Mouse (Mus musculus): ENCODE measurements at regions not wholly inside any gene's neighbourhood (a gene's known extent, or its start where the extent isn't known, plus 50 kb on each side); places are given as distances from the start of the nearest gene placed in this dataset.
A peak's percentile ranks its signal among the peaks of the same experiment; 100 is the strongest.

- intact Hi-C loops (cut with DNase I): no loop called here
- DNase-seq (ENCODE audit: low spot score in 2 of 2): no peak
Measured at GRCm38 (mm10) chr13:11490766-11491165, 616.0 kb downstream of the Ryr2 start.

GRCm38 (mm10) chr13:11483142-11483541 is 623.6 kb downstream of the Ryr2 start:
- intact Hi-C loops (cut with DNase I): no loop called here
- DNase-seq (ENCODE audit: low spot score in 2 of 2): peak; percentile 8 to 14

DNA sequence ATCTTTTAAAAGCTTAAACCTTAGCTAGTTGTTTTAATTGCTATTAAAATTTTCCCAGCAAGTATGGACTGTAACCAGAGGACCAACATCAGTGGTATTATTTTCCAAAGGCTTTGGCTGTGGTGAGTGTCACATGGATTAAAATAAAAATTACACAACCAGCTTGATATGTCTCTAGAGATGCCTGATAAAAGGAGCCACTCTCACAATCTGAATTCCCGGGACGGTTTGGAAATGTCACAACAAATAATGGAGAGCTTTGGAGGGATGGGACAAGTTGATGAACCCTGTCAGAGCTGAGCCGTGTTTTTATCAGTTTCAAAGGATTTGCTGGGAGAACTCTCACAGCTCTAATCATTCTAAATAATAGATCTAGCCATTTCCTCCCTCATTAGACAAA is 624.0 kb downstream of the Ryr2 start:
- no peak for DNase-seq (ENCODE audit: low spot score in 2 of 2)
- intact Hi-C loops (cut with DNase I): no loop called here

DNA sequence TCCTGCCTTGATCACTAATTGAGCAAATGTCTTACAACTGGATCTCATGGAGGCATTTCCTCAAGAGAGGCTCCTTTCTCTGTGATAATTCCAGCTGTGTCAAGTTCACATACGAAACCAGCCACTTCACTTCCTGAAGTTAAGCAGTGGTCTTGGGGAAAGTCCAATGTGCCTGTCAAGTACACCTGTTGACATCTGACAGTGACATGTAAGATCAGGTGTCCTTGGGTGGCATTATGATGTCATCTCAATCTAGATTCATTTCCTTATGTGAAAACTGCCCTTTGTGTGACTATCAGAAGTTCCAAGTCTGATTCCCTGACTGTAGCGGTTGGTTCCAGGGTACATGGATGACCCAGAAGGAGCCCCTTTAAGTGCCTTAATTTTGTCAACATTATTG is 646.5 kb downstream of the Ryr2 start:
- intact Hi-C loops (cut with DNase I): no loop called here
- DNase-seq (ENCODE audit: low spot score in 2 of 2): no peak

DNA sequence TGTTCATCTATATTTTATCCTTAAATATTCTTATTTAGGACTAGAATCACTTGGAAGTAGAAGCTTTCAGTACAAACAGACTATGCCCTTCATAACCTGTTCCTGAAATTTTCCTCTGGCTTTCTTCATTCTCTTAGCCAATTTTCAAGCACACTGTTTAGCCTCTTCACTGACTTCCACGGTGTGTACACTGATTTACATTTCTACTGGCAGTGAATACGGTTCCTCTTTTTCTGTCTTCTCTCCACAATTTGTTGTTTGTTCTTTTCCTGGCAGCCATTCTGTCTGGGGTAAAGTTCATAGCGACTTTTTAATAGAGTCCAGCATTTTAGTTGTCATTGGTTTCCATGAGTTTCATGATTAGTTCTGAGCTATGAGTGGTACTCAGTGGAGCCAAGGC is 651.6 kb downstream of the Ryr2 start:
- no peak for DNase-seq (ENCODE audit: low spot score in 2 of 2)
- intact Hi-C loops (cut with DNase I): no loop called here

GRCm38 (mm10) chr13:11452448-11452847 is 654.3 kb downstream of the Ryr2 start:
- DNase-seq (ENCODE audit: low spot score in 2 of 2): no peak
- intact Hi-C loops (cut with DNase I): no loop called here

- peak; percentile 34 to 35 for DNase-seq (ENCODE audit: low spot score in 2 of 2)
- intact Hi-C loops (cut with DNase I): no loop called here
Measured at GRCm38 (mm10) chr13:11432465-11433339, 674.0 kb downstream of the Ryr2 start.

DNA sequence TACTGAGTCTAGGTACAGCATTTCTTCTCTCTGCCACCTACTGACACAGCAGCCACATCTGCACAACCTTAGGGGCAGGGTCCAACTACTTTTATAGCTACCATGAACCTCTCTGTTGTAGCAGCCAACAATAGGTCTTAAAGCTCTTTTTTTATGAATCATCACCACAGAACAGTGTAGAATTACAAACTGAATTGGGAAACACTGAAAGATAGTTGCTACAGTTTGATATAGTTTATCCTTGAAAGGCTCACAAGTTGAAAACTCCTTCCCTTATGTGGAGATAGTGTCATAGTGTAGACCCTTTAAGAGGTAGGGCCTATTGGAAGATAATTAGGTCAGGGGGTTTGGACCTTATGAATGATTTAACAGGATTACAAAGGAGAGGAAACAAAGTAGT is 679.9 kb downstream of the Ryr2 start:
- intact Hi-C loops (cut with DNase I): no loop called here
- no peak for DNase-seq (ENCODE audit: low spot score in 2 of 2)

DNA sequence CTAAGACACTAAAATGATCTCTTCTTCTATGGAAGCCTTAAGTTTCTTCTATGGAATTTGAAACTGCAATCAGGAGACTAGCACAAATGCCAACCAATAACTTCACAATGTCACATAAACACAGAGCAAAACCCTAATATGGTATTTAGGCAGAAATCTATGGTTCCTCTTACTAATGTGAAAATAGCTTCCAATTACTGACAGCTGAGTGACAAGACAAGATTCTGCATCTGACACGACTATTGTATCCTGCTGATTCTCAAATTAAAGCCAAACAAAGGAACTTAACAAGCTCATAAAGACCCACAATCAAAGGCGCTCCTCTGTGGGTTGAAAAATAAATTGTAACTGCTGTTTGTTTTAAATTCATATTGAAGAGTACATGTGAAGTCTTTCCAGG is 714.7 kb downstream of the Ryr2 start:
- no peak for DNase-seq (ENCODE audit: low spot score in 2 of 2)
- intact Hi-C loops (cut with DNase I): no loop called here

GRCm38 (mm10) chr13:11375452-11375851 is 731.3 kb downstream of the Ryr2 start:
- intact Hi-C loops (cut with DNase I): no loop called here
- DNase-seq (ENCODE audit: low spot score in 2 of 2): no peak

DNA sequence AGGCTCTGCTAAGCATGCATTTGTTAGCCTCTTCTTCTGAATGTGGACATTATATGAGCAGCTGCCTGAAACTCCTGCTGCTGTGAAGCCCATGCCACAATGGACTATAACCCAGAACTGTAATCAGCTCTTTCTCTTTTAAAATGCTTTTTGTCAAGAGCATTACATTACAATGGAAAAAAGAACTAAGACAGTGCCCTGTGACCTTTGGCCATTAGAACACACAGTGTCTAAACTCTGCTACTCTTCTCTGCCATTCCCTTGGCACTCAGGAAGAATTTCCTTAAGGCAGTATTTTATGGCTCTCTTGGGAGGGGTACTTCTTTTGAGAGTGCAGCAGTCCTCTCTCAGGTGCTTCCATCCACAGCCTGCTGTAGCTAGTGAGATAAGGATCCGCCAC is 737.3 kb downstream of the Ryr2 start:
- no peak for DNase-seq (ENCODE audit: low spot score in 2 of 2)
- intact Hi-C loops (cut with DNase I): no loop called here

DNA sequence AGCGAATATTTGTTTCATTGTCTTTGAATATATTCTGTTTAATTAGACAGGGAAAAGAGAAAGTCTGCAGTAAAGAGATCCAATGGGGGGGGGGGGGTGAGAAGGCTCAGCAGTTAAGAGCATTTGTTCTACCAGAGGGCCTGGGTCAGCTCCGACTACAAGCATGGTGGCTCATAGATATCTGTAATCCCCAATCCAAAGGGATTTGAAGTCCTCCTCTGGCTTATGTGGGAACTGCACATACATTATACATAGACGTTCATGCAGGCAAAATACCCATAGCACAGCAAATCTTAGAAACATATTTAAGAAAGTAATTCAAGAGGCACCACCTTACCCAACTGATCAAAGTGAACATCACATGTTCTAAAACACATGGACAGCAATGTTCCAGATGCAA is 743.9 kb downstream of the Ryr2 start:
- intact Hi-C loops (cut with DNase I): no loop called here
- DNase-seq (ENCODE audit: low spot score in 2 of 2): no peak

DNA sequence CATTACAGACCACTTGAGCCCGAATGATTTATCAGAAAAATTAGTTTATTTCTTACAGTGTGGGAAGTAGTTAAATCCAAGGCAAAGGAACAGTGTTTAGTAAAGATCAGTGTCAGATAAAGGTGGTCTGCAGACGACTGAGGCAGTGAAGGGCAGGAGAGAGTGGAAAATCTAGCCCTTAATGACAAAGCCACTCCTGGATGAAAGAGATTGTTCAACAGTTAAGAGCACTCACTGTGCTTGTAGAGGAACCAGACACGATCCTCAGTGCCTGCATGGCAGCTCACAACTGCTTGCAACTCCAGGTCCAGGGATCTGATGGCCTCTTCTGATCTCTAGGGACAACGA is 758.3 kb downstream of the Ryr2 start:
- no peak for DNase-seq (ENCODE audit: low spot score in 2 of 2)
- intact Hi-C loops (cut with DNase I): no loop called here

DNA sequence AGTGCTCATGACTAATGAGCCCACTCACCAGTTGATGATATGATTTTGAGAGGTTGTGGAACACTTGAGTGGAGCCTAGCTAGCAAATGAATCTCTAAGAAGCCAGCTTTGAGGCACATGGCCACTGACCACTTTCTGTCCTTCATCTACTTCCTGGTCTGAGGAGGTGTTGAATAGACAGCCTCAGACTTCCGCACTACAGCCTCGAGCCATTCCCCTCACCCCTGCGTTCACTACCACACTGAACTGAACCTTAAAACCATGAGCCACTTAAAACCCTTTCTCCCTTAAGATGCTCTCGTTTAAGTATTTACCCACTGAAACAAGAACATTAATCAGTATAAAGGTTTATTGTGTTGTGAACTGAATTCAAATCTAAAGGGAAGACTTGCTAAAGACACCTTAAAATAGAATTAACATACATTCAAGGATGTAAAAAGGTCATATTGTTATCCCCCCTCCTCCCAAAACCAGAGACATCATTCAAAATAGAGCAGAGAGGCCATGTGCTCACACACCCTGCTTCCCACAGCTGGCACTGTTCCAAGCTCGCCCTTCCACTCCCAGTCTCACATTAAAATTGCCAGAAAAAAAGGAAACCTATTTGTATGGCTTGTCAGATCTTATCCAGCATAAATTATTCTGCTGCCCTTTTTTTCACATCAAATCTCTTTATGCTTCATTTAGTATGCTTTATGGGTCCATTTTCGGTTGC is 758.8 kb downstream of the Ryr2 start:
- DNase-seq (ENCODE audit: low spot score in 2 of 2): no peak
- intact Hi-C loops (cut with DNase I): no loop called here

- no peak for DNase-seq (ENCODE audit: low spot score in 2 of 2)
- intact Hi-C loops (cut with DNase I): no loop called here
Measured at GRCm38 (mm10) chr13:11344500-11344899, 762.2 kb downstream of the Ryr2 start.

DNA sequence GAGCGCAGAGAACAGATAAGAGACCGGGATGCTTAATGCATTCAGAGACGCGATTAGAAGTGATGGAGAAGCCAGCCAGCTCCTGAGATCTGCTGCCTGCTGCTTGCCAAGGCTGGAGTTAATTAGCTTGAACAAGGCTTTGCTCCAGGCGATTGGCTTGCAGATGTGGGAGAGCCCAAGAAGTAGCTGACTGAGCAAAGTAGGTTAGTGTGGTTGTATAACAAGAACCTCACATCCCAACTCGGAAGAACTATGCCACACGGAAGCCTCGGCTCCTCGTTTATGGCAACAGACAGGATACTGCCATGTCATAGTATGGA is 768.5 kb downstream of the Ryr2 start:
- intact Hi-C loops (cut with DNase I): no loop called here
- DNase-seq (ENCODE audit: low spot score in 2 of 2): peak; percentile 21 to 32

DNA sequence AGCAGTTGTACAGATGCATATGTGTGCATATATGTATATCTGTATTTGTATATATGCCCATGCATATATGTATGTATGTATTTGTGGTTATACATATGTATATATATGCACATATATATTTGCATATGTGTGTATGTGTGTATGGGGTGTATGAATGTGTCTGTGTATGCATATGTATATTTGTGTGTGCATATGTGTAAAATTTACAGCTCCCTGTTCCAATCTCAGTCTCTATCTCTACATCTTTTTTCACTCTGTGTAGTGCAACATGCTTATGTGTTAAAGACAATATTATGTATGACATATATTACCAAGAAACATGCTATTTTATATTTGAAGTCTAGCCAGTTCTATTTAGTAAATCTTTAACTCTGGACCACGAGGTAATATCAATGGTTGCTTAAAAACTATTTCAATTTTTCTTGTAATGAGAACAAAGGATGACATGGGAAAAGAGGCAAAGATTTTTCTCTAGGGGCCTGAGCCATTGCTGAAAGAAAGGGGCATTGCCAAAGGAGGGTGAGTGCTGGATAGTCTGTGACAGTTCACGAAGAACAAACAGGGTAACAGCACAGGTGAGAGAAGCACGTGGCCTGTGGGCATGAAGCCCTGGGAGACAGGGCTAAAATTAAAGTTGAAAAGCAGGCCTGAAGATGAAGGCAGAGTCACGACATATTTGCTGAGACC is 769.0 kb downstream of the Ryr2 start:
- DNase-seq (ENCODE audit: low spot score in 2 of 2): no peak
- intact Hi-C loops (cut with DNase I): no loop called here

DNA sequence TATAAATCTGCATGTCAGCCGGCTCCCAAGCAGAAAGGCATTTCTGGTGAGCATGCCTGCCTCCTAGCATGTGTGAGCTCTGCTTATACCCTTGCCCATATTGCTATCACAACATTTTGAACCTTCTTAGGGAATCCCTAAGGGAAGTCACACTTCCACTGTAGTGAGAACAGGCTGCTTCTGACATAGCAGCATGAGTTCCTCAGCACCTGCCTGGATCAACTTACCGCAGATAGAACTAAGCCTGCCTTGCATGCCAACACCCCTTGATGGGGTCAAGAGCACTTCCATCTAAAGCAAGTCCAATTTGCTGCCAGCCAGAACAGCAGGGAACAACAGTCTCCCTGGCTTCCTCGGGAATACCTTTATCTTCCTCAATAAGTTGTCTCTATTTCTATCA is 769.8 kb downstream of the Ryr2 start:
- intact Hi-C loops (cut with DNase I): no loop called here
- DNase-seq (ENCODE audit: low spot score in 2 of 2): no peak

DNA sequence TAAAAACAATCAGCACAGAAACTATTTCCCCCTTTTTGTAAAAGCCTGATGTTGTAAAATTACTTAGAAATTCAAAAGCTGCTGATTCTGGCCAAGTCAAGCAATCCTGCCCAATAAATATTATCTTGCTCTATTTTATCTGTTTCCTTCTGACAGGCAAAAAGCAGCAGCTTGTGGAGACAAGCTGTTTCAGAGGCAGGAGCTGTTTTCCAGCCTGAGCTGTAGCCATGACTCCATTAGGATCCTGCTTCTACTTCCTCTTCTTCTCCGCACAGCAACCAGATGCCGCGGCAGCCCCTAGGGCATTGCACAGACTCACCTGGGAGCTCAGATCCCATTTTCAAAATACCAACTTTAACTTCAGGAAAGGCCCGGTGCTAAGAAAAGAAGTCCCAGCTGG is 774.8 kb downstream of the Ryr2 start:
- DNase-seq (ENCODE audit: low spot score in 2 of 2): no peak
- intact Hi-C loops (cut with DNase I): no loop called here

GRCm38 (mm10) chr13:11308716-11309115 is 798.0 kb downstream of the Ryr2 start:
- DNase-seq (ENCODE audit: low spot score in 2 of 2): no peak
- intact Hi-C loops (cut with DNase I): no loop called here

DNA sequence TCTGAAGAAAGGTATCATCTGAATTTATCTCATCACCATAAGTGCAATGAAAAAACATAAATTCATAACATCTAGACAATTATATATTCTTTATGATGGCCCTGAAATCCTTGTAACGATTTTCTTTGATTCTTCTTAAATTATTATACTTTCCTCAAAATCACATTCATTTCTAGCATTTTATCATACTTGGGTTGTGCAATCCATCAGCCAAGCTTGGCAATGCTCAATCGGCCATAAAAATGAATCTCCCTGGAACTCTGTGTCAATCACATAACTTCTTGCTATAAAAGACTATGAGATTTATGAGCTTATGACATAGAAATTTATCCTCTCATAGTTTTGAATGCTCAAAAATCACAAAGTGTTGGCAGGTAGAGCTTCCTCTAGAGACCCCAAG is 811.3 kb downstream of the Ryr2 start:
- intact Hi-C loops (cut with DNase I): no loop called here
- DNase-seq (ENCODE audit: low spot score in 2 of 2): no peak
